Mouse (Mus musculus): ENCODE data around the gene Osbpl9. TPM values are rescaled to one million over a fixed set of nuclear protein-coding genes. Genes with fewer than 3 reads are reported as not detected.
A peak's percentile ranks its signal among the peaks of the same experiment; 100 is the strongest.

Gene Osbpl9
- polyA plus RNA-seq, 1 experiment from 2014 or later, result 80.0 TPM

- no peaks in the 10 kb centered on the region for H3K27me3 ChIP-seq
- H3K9ac ChIP-seq (replicated peaks), result no peak overlapping the region
- H3K27ac ChIP-seq, result no peak overlapping the region
- WGBS, result 95% methylated on average over 7 of the region's 7 CpGs
- peaks cover 29% of the 10 kb centered on the region for H3K4me1 ChIP-seq (replicated peaks)
- 0 out of 2 replicates have a peak, but pooled peaks cover 5% of the 10 kb centered on the region for H3K36me3 ChIP-seq
- ATAC-seq, result no peak
- no peak overlapping the region for H3K4me2 ChIP-seq (replicated peaks)
- H3K9me3 ChIP-seq, result no peaks in the 10 kb centered on the region
- H3K4me3 ChIP-seq (replicated peaks), result no peak overlapping the region
These were observed 6.0 kb downstream of the Osbpl9 start for GRCm38 (mm10) chr4:109195900-109196629.

- Histone ChIP-seq H3K36me3 (0 out of 2 replicates have a peak, but pooled peaks cover 5% of the 10 kb centered on the region), H3K4me3 (replicated peaks) (no peak overlapping the region), H3K27ac (no peak overlapping the region), H3K9me3 (no peaks in the 10 kb centered on the region), H3K27me3 (no peaks in the 10 kb centered on the region), H3K4me1 (replicated peaks) (peaks cover 13% of the 10 kb centered on the region), H3K4me2 (replicated peaks) (no peak overlapping the region), H3K9ac (replicated peaks) (no peak overlapping the region)
- WGBS, result 84% methylated on average over 5 of the region's 5 CpGs
- no peak for ATAC-seq
These were observed 8.2 kb downstream of the Osbpl9 start for GRCm38 (mm10) chr4:109193886-109194285.

GRCm38 (mm10) chr4:109191598-109191997, 10.5 kb downstream of the Osbpl9 start:
- Histone ChIP-seq H3K9ac (replicated peaks) (no peak overlapping the region), H3K27ac (peak overlapping the region; percentile 44; the same call in 1 of the 2 replicates), H3K4me2 (replicated peaks) (no peak overlapping the region), H3K27me3 (no peaks in the 10 kb centered on the region), H3K4me3 (replicated peaks) (no peak overlapping the region), H3K4me1 (replicated peaks) (peaks cover 11% of the 10 kb centered on the region), H3K36me3 (no peaks in the 10 kb centered on the region), H3K9me3 (no peaks in the 10 kb centered on the region)
- WGBS, result 71% methylated on average over 10 of the region's 10 CpGs
- ATAC-seq, result no peak

- ATAC-seq, result no peak
- Histone ChIP-seq H3K9ac (replicated peaks) (no peak overlapping the region), H3K4me2 (replicated peaks) (no peak overlapping the region), H3K27me3 (no peaks in the 10 kb centered on the region), H3K36me3 (0 out of 2 replicates have a peak, but pooled peaks cover 4% of the 10 kb centered on the region), H3K4me1 (replicated peaks) (peaks cover 7% of the 10 kb centered on the region; the same call in 1 of the 2 replicates), H3K27ac (peak overlapping the region; percentile 68; the same call in 1 of the 2 replicates), H3K9me3 (no peaks in the 10 kb centered on the region), H3K4me3 (replicated peaks) (no peak overlapping the region)
- WGBS, result 92% methylated on average over 8 of the region's 8 CpGs
These were observed 16.3 kb downstream of the Osbpl9 start for GRCm38 (mm10) chr4:109185616-109186405.

GRCm38 (mm10) chr4:109175677-109176076, 26.4 kb downstream of the Osbpl9 start:
- ATAC-seq, result no peak
- Histone ChIP-seq H3K4me1 (replicated peaks) (peaks cover 22% of the 10 kb centered on the region), H3K27me3 (no peaks in the 10 kb centered on the region), H3K36me3 (no peaks in the 10 kb centered on the region), H3K9me3 (no peaks in the 10 kb centered on the region), H3K4me3 (replicated peaks) (no peak overlapping the region), H3K4me2 (replicated peaks) (no peak overlapping the region), H3K27ac (no peak overlapping the region), H3K9ac (replicated peaks) (no peak overlapping the region)

GRCm38 (mm10) chr4:109173775-109174440, 28.2 kb downstream of the Osbpl9 start:
- ATAC-seq, result peak; percentile 79
- H3K4me3 ChIP-seq (replicated peaks), result no peak overlapping the region
- peaks cover 22% of the 10 kb centered on the region for H3K4me1 ChIP-seq (replicated peaks)
- H3K9me3 ChIP-seq, result no peaks in the 10 kb centered on the region
- peak overlapping the region; percentile 79 for H3K27ac ChIP-seq
- H3K9ac ChIP-seq (replicated peaks), result 0 out of 2 replicates have a peak overlapping the region, but pooled peaks have one; percentile 42
- H3K27me3 ChIP-seq, result no peaks in the 10 kb centered on the region
- 37% methylated on average over 7 of the region's 7 CpGs for WGBS
- no peaks in the 10 kb centered on the region for H3K36me3 ChIP-seq
- peak overlapping the region; percentile 17; the same call in 1 of the 2 replicates for H3K4me2 ChIP-seq (replicated peaks)

- Histone ChIP-seq H3K4me2 (replicated peaks) (peak overlapping the region; percentile 17; the same call in 1 of the 2 replicates), H3K4me3 (replicated peaks) (no peak overlapping the region), H3K4me1 (replicated peaks) (peaks cover 22% of the 10 kb centered on the region), H3K36me3 (no peaks in the 10 kb centered on the region), H3K9ac (replicated peaks) (0 out of 2 replicates have a peak overlapping the region, but pooled peaks have one; percentile 42), H3K27me3 (no peaks in the 10 kb centered on the region), H3K9me3 (no peaks in the 10 kb centered on the region), H3K27ac (peak overlapping the region; percentile 79)
- 53% methylated on average over 4 of the region's 4 CpGs for WGBS
- peak; percentile 65; the same call in 1 of the 2 replicates for ATAC-seq
These were observed 28.7 kb downstream of the Osbpl9 start for GRCm38 (mm10) chr4:109173369-109173768.

- H3K27me3 ChIP-seq, result no peaks in the 10 kb centered on the region
- peak; percentile 45; the same call in 1 of the 2 replicates for ATAC-seq
- H3K36me3 ChIP-seq, result 0 out of 2 replicates have a peak, but pooled peaks cover 9% of the 10 kb centered on the region
- no peak overlapping the region for H3K4me2 ChIP-seq (replicated peaks)
- H3K27ac ChIP-seq, result no peak overlapping the region
- H3K4me3 ChIP-seq (replicated peaks), result no peak overlapping the region
- no peaks in the 10 kb centered on the region for H3K9me3 ChIP-seq
- no peak overlapping the region for H3K9ac ChIP-seq (replicated peaks)
- WGBS, result 41% methylated on average over 12 of the region's 12 CpGs
- peaks cover 5% of the 10 kb centered on the region; the same call in 1 of the 2 replicates for H3K4me1 ChIP-seq (replicated peaks)
These were observed 36.4 kb downstream of the Osbpl9 start for GRCm38 (mm10) chr4:109165521-109166173.

GRCm38 (mm10) chr4:109156481-109157261, 45.4 kb downstream of the Osbpl9 start:
- H3K4me1 ChIP-seq (replicated peaks), result peaks cover 45% of the 10 kb centered on the region
- no peaks in the 10 kb centered on the region for H3K36me3 ChIP-seq
- peak overlapping the region; percentile 28 for H3K4me3 ChIP-seq (replicated peaks)
- no peaks in the 10 kb centered on the region for H3K27me3 ChIP-seq
- peak overlapping the region; percentile 45 for H3K4me2 ChIP-seq (replicated peaks)
- no peaks in the 10 kb centered on the region for H3K9me3 ChIP-seq
- peak overlapping the region; percentile 88 for H3K27ac ChIP-seq
- peak overlapping the region; percentile 63 for H3K9ac ChIP-seq (replicated peaks)
- 37% methylated on average over 24 of the region's 24 CpGs for WGBS
- ATAC-seq, result peak; percentile 88

GRCm38 (mm10) chr4:109156073-109156472, 46.0 kb downstream of the Osbpl9 start:
- Histone ChIP-seq H3K4me3 (replicated peaks) (peak overlapping the region; percentile 28), H3K4me1 (replicated peaks) (peaks cover 45% of the 10 kb centered on the region), H3K4me2 (replicated peaks) (peak overlapping the region; percentile 45), H3K27ac (peak overlapping the region; percentile 88), H3K9me3 (no peaks in the 10 kb centered on the region), H3K27me3 (no peaks in the 10 kb centered on the region), H3K9ac (replicated peaks) (peak overlapping the region; percentile 63), H3K36me3 (no peaks in the 10 kb centered on the region)
- WGBS, result 63% methylated on average over 6 of the region's 6 CpGs
- ATAC-seq, result peak; percentile 32

- Histone ChIP-seq H3K9ac (replicated peaks) (no peak overlapping the region), H3K27me3 (no peaks in the 10 kb centered on the region), H3K9me3 (no peaks in the 10 kb centered on the region), H3K27ac (no peak overlapping the region), H3K4me3 (replicated peaks) (no peak overlapping the region), H3K36me3 (no peaks in the 10 kb centered on the region), H3K4me1 (replicated peaks) (peaks cover 16% of the 10 kb centered on the region), H3K4me2 (replicated peaks) (no peak overlapping the region)
- 78% methylated on average over 2 of the region's 2 CpGs for WGBS
- ATAC-seq, result no peak
These were observed 51.9 kb downstream of the Osbpl9 start for GRCm38 (mm10) chr4:109150214-109150613.

Data from midbrain, embryonic 13.5 days (tissue).